Mouse (Mus musculus): ENCODE measurements around the gene Ttc32. TPM values are rescaled to one million over a fixed set of nuclear protein-coding genes. Genes with fewer than 3 reads are reported as not detected.

Gene Ttc32
- polyA plus RNA-seq, 1 experiment from 2014 or later, result 23.2 TPM

GRCm38 (mm10) chr12:9052075-9052829, 22.5 kb downstream of the Ttc32 start:
- 57% methylated on average over 8 of the region's 8 CpGs for WGBS
- H3K4me3 ChIP-seq, result no peak overlapping the region
- H3K27me3 ChIP-seq (ENCODE audit: low read depth, poor library complexity, severe bottlenecking), result no peaks in the 10 kb centered on the region
- H3K36me3 ChIP-seq, result no peaks in the 10 kb centered on the region
- H3K4me1 ChIP-seq, result no peaks in the 10 kb centered on the region
- no peaks in the 10 kb centered on the region for H3K9me3 ChIP-seq (replicated peaks)
- no peak overlapping the region for H3K27ac ChIP-seq (replicated peaks)
- peak; percentile 77 for DNase-seq (ENCODE audit: low spot score)

GRCm38 (mm10) chr12:9053345-9053744, 23.5 kb downstream of the Ttc32 start:
- WGBS, result 52% methylated on average over 7 of the region's 7 CpGs
- H3K27ac ChIP-seq (replicated peaks), result no peak overlapping the region

DNA sequence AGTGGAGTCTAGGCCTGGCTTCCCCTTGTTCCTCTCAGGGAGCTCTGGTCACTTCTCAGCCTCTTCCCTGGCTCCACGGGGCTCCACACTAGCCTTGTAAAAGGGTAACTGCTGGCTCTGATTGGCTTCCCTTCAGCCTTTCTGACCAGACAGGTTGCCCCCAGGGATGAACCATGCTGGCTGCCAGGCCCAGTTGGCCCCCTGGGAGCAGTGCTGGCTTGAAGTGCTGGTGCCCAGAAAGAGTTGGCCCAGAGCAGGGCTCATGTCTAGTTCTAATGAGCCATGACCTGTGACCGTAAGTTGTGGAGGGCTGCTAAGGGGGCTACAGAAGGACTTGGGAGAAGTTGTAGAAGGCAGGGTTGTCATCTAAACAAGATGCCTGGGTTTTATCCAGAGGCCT, 24.2 kb downstream of the Ttc32 start:
- no peak for DNase-seq (ENCODE audit: low spot score)
- H3K4me1 ChIP-seq, result no peaks in the 10 kb centered on the region
- H3K27ac ChIP-seq (replicated peaks), result no peak overlapping the region
- H3K9me3 ChIP-seq (replicated peaks), result no peaks in the 10 kb centered on the region
- no peaks in the 10 kb centered on the region for H3K27me3 ChIP-seq (ENCODE audit: low read depth, poor library complexity, severe bottlenecking)
- no peak overlapping the region for H3K4me3 ChIP-seq
- no peaks in the 10 kb centered on the region for H3K36me3 ChIP-seq
- 80% methylated on average over 2 of the region's 2 CpGs for WGBS

More at GRCm38 (mm10) chr12:9053345-9053744, 23.5 kb downstream of the Ttc32 start:
- H3K36me3 ChIP-seq, result no peaks in the 10 kb centered on the region
- no peak for DNase-seq (ENCODE audit: low spot score)
- H3K4me1 ChIP-seq, result no peaks in the 10 kb centered on the region
- H3K9me3 ChIP-seq (replicated peaks), result no peaks in the 10 kb centered on the region
- H3K4me3 ChIP-seq, result no peak overlapping the region
- no peaks in the 10 kb centered on the region for H3K27me3 ChIP-seq (ENCODE audit: low read depth, poor library complexity, severe bottlenecking)

GRCm38 (mm10) chr12:9055269-9055668, 25.5 kb downstream of the Ttc32 start:
- H3K36me3 ChIP-seq, result no peaks in the 10 kb centered on the region
- no peak for DNase-seq (ENCODE audit: low spot score)
- WGBS, result 84% methylated on average over 11 of the region's 11 CpGs
- H3K4me3 ChIP-seq, result no peak overlapping the region
- H3K4me1 ChIP-seq, result no peaks in the 10 kb centered on the region
- H3K9me3 ChIP-seq (replicated peaks), result no peaks in the 10 kb centered on the region
- no peaks in the 10 kb centered on the region for H3K27me3 ChIP-seq (ENCODE audit: low read depth, poor library complexity, severe bottlenecking)
- no peak overlapping the region for H3K27ac ChIP-seq (replicated peaks)

- H3K4me3 ChIP-seq, result no peak overlapping the region
- H3K27me3 ChIP-seq (ENCODE audit: low read depth, poor library complexity, severe bottlenecking), result no peaks in the 10 kb centered on the region
- WGBS, result 94% methylated on average over 3 of the region's 3 CpGs
Measured at GRCm38 (mm10) chr12:9059502-9059901, 29.7 kb downstream of the Ttc32 start.

GRCm38 (mm10) chr12:9059965-9060364, 30.2 kb downstream of the Ttc32 start:
- Histone ChIP-seq H3K9me3 (replicated peaks) (no peaks in the 10 kb centered on the region), H3K36me3 (no peaks in the 10 kb centered on the region), H3K4me1 (no peaks in the 10 kb centered on the region), H3K27ac (replicated peaks) (no peak overlapping the region), H3K27me3 (ENCODE audit: low read depth, poor library complexity, severe bottlenecking) (no peaks in the 10 kb centered on the region), H3K4me3 (no peak overlapping the region)
- DNase-seq (ENCODE audit: low spot score), result no peak
- 91% methylated on average over 9 of the region's 9 CpGs for WGBS

More at GRCm38 (mm10) chr12:9059502-9059901, 29.7 kb downstream of the Ttc32 start:
- no peak overlapping the region for H3K27ac ChIP-seq (replicated peaks)
- no peaks in the 10 kb centered on the region for H3K36me3 ChIP-seq
- no peak for DNase-seq (ENCODE audit: low spot score)
- H3K9me3 ChIP-seq (replicated peaks), result no peaks in the 10 kb centered on the region
- no peaks in the 10 kb centered on the region for H3K4me1 ChIP-seq

DNA sequence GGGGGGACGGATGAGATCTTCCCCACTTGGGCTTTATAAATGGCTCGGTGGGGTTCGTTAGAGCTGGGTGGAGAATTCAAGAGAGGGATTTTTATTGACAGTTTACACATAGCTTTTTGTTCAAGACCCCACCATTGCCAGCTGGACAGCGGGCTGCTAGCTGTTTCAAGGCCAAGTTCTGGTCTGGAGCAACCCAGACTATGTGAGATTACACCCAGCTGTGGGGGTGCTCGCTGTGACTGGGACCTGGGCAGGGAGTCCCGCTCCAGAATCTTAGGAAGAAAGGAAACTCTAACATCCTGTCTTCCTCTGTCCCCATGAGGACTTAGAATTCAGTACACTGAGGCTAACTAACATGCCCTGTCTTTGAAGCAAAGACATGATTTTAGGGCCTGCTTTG, 33.8 kb downstream of the Ttc32 start:
- H3K36me3 ChIP-seq, result no peaks in the 10 kb centered on the region
- WGBS, result 78% methylated on average over 6 of the region's 6 CpGs
- H3K27ac ChIP-seq (replicated peaks), result no peak overlapping the region
- H3K9me3 ChIP-seq (replicated peaks), result no peaks in the 10 kb centered on the region
- no peaks in the 10 kb centered on the region for H3K4me1 ChIP-seq
- no peak overlapping the region for H3K4me3 ChIP-seq
- no peaks in the 10 kb centered on the region for H3K27me3 ChIP-seq (ENCODE audit: low read depth, poor library complexity, severe bottlenecking)
- no peak for DNase-seq (ENCODE audit: low spot score)

DNA sequence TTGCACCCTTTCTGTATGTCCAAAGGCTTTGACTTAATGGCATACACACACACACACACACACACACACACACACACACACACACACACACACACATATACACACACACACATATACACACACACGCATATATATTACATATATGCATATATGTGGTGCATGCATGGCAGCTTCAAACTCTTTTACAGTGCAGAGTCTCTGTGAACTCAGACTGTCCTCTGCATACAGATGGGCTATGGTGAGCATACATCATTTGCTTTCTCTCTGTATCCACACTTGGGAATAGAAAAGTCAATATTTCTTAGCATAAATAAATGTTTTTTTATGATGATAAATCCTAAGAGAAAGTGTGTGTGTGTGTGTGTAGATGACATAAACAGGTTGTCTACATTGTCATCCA, 41.3 kb downstream of the Ttc32 start:
- H3K27me3 ChIP-seq (ENCODE audit: low read depth, poor library complexity, severe bottlenecking), result no peaks in the 10 kb centered on the region
- DNase-seq (ENCODE audit: low spot score), result no peak
- H3K4me1 ChIP-seq, result no peaks in the 10 kb centered on the region
- H3K27ac ChIP-seq (replicated peaks), result no peak overlapping the region
- WGBS, result 96% methylated on average over 1 of the region's 1 CpGs
- no peak overlapping the region for H3K4me3 ChIP-seq
- H3K9me3 ChIP-seq (replicated peaks), result no peaks in the 10 kb centered on the region
- no peaks in the 10 kb centered on the region for H3K36me3 ChIP-seq

- H3K4me3 ChIP-seq, result no peak overlapping the region
- no peak for DNase-seq (ENCODE audit: low spot score)
- no peaks in the 10 kb centered on the region for H3K36me3 ChIP-seq
- no peaks in the 10 kb centered on the region for H3K9me3 ChIP-seq (replicated peaks)
- H3K27ac ChIP-seq (replicated peaks), result no peak overlapping the region
- H3K4me1 ChIP-seq, result no peaks in the 10 kb centered on the region
- no peaks in the 10 kb centered on the region for H3K27me3 ChIP-seq (ENCODE audit: low read depth, poor library complexity, severe bottlenecking)
- WGBS, result 73% methylated on average over 4 of the region's 4 CpGs
Measured at GRCm38 (mm10) chr12:9071493-9071892, 41.7 kb downstream of the Ttc32 start.

- Histone ChIP-seq H3K27me3 (ENCODE audit: low read depth, poor library complexity, severe bottlenecking) (no peaks in the 10 kb centered on the region), H3K4me1 (no peaks in the 10 kb centered on the region), H3K27ac (replicated peaks) (no peak overlapping the region), H3K4me3 (no peak overlapping the region), H3K36me3 (no peaks in the 10 kb centered on the region), H3K9me3 (replicated peaks) (no peaks in the 10 kb centered on the region)
- WGBS, result 91% methylated on average over 3 of the region's 3 CpGs
- no peak for DNase-seq (ENCODE audit: low spot score)
Measured at GRCm38 (mm10) chr12:9077554-9078125, 47.8 kb downstream of the Ttc32 start.

- no peaks in the 10 kb centered on the region for H3K4me1 ChIP-seq
- DNase-seq (ENCODE audit: low spot score), result no peak
- no peak overlapping the region for H3K27ac ChIP-seq (replicated peaks)
- H3K27me3 ChIP-seq (ENCODE audit: low read depth, poor library complexity, severe bottlenecking), result no peaks in the 10 kb centered on the region
- H3K4me3 ChIP-seq, result no peak overlapping the region
- H3K9me3 ChIP-seq (replicated peaks), result no peaks in the 10 kb centered on the region
- WGBS, result 86% methylated on average over 7 of the region's 7 CpGs
- H3K36me3 ChIP-seq, result no peaks in the 10 kb centered on the region
Measured at GRCm38 (mm10) chr12:9090226-9090625, 60.4 kb downstream of the Ttc32 start.

Measured in midbrain, embryonic 10.5 days (tissue).